Mouse (Mus musculus): ENCODE data around the gene Grtp1. TPM values are rescaled to one million over a fixed set of nuclear protein-coding genes. Genes with fewer than 3 reads are reported as not detected.
"Not testable (repeated sequence)": the region's sequence is repeated elsewhere in the genome, so short reads cannot be mapped to it uniquely, and the experiment has no call there.

Grtp1 gene
- total RNA-seq, 2 experiments from 2014 or later, result 4.8 to 6.6 TPM

GRCm38 (mm10) chr8:13148476-13148875 lies 51.9 kb downstream of the Grtp1 start:
- intact Hi-C loops (cut with DNase I), result no loop called here
- DNase-seq (ENCODE audit: low spot score in 2 of 2), result no peak

DNA sequence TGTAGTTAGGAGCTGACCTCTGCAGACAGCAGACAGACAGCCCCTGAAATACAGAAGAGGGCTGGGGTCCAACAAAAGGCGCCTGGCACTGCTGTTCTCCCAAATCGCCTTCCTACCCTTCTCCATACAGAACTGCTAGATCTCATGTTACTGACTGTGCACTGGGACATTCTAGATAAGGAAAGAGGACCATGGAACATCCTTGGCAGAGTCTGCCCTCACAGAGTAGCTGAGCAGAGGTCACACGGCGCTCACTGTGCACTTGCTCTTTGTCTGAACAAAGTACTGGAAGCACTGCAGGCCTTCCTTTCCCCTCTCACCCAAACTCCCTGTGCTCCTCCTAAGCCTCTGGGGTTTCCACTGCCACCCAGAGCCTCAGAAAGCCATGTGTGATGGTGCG lies 58.7 kb downstream of the Grtp1 start:
- no peak for DNase-seq (ENCODE audit: low spot score in 2 of 2)
- intact Hi-C loops (cut with DNase I), result no loop called here

DNA sequence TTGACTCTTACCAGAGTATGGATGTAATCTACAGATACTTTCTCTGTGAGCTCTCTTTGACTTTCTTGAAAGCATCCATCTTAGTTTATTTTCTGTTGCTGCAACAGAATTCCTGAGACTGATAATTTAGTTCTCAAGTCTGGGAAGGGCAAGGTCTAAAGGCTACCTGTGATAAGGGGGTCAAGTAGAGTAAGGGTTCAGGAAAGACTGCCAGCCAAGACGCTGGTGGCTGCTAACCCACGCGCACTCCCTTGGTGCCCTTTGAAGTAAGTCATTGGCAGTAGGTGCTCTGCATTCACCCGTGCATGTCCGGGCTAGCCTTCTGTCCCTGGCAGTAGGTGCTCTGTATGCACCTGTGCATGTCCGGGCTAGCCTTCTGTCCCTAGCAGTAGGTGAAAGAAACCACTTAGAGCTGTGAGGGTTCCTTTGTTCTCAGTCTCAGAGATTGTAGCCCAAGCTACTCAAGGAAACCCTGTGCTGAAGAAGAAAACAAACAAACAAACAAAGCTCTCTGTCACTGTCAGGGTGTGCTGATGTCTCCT lies 60.7 kb downstream of the Grtp1 start:
- intact Hi-C loops (cut with DNase I), result no loop called here
- no peak for DNase-seq (ENCODE audit: low spot score in 2 of 2)

DNA sequence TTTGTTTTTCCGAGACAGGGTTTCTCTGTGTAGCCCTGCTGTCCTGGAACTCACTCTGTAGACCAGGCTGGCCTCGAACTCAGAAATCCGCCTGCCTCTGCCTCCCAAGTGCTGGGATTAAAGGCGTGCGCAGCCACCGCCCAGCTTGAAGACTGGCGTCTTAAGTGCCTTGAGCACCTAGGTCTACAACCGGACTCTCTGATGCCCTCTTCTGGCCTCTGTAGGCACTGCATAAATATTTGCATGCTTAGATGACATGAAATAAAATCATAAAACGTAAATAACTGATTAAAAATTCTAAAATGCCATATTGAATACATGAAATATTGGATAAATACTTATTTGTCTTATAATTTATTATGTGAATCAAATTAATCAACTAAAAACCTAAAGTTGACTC lies 68.2 kb downstream of the Grtp1 start:
- peak; percentile 61 to 63 for DNase-seq (ENCODE audit: low spot score in 2 of 2)
- intact Hi-C loops (cut with DNase I), result not testable (repeated sequence)

- intact Hi-C loops (cut with DNase I), result no loop called here
- DNase-seq (ENCODE audit: low spot score in 2 of 2), result no peak
These were observed 75.5 kb downstream of the Grtp1 start for GRCm38 (mm10) chr8:13124897-13125296.

DNA sequence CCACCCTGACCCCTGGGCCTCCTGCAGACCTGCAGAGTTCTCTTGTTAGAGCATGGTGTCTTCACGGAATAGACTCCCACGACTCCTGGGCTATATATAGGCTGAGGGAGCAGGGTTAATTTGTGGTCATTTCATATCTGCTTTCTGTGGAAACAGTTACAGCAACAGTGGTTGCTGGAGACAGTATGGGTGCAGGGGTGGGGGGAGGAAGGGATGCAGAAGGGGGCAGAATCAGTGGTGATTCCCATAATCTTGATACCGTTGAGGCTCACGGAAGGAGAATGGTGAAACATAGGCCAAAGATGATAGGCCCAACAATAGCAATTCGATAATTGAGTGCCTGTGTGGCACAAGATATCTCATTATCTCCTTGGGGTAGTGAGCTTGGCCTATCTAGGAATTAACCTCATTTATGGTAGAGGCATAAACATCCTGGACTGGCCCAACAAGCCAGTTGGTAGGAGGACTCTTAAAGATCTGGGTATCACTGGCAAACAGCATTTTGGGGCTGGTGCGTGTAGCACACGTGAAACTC lies 77.5 kb downstream of the Grtp1 start:
- intact Hi-C loops (cut with DNase I), result no loop called here
- no peak for DNase-seq (ENCODE audit: low spot score in 2 of 2)

Small RNA genes lying within 50 kb of the gene (microRNA-seq; reads per million reads assigned to microRNA genes)
- gene Mir1968, result 26.3 to 26.6 reads per million in 2 experiments
- 0 reads per million in 2 experiments for gene Mir7065

Other genes with a start within 250 kb of the Grtp1 start
- under 1 TPM; 0.23 to 0.24 TPM for gene F7, start 174.6 kb downstream of the Grtp1 start, total RNA-seq (2021)
- gene F10, start 163.3 kb downstream of the Grtp1 start, total RNA-seq (2021), result not detected
- gene Proz, start 139.7 kb downstream of the Grtp1 start, total RNA-seq (2021), result not detected
- gene Pcid2, start 95.2 kb downstream of the Grtp1 start, total RNA-seq (2021), result 10 to 100 TPM; 26.6 to 29.0 TPM
- 10 to 100 TPM; 56.2 to 59.6 TPM for gene Cul4a, start 95.0 kb downstream of the Grtp1 start, total RNA-seq (2021)
- 100 to 1,000 TPM; 307 to 320 TPM for gene Lamp1, start 41.5 kb downstream of the Grtp1 start, total RNA-seq (2021)
- gene Adprhl1, start 53.5 kb upstream of the Grtp1 start, total RNA-seq (2021), result 1 to 10 TPM; 1.3 to 2.8 TPM
- 10 to 100 TPM; 27.7 to 31.2 TPM for gene Dcun1d2, start 87.5 kb upstream of the Grtp1 start, total RNA-seq (2021)
- 10 to 100 TPM; 46.9 to 53.1 TPM for gene Tmco3, start 87.6 kb upstream of the Grtp1 start, total RNA-seq (2021)
- 10 to 100 TPM; 59.4 to 65.9 TPM for gene Tfdp1, start 138.1 kb upstream of the Grtp1 start, total RNA-seq (2021)
- not detected for gene Atp4b, start 196.2 kb upstream of the Grtp1 start, total RNA-seq (2021)
- gene Grk1, start 204.5 kb upstream of the Grtp1 start, total RNA-seq (2021), result not detected
- gene Tmem255b, start 234.6 kb upstream of the Grtp1 start, total RNA-seq (2021), result 1 to 10 TPM; 4.9 to 8.2 TPM

Data from left cerebral cortex, postnatal 14 days (tissue).